Mouse (Mus musculus) erythroid progenitor cell, adult 5-6 weeks (primary cell): ENCODE results near the gene Fkbp1a. TPM values are rescaled to one million over a fixed set of nuclear protein-coding genes. Genes with fewer than 3 reads are reported as not detected.

Source experiments
- ATAC-seq: replicated peaks from 2 replicates; pipeline ENCODE4 v1.8.0; 2016; ENCODE audit warnings: moderate number of reproducible peaks, mild to moderate bottlenecking, moderate TSS enrichment, inconsistent platforms; ENCODE audit not compliant: poor library complexity, low FRiP score, severe bottlenecking
- total RNA-seq, 2 experiments: library from RNA; stranded (forward) in 1 of 2; stranded (reverse) in 1 of 2; fragments of 150-400 nt in 1 of 2; fragments of 186-747, 209-891 nt in 1 of 2; gene quantifications; 2 replicates each; pipeline versions ENCODE4 v1.2.3 to v1.2.4; 2015 to 2017; ENCODE audit warnings: low replicate concordance in 2 of 2

Fkbp1a gene
- 6.3 and 15.9 TPM in 2 replicates for total RNA-seq (2015; ENCODE audit: low replicate concordance)
- 1.7 and 2.1 TPM in 2 replicates for total RNA-seq (2017; ENCODE audit: low replicate concordance)

DNA sequence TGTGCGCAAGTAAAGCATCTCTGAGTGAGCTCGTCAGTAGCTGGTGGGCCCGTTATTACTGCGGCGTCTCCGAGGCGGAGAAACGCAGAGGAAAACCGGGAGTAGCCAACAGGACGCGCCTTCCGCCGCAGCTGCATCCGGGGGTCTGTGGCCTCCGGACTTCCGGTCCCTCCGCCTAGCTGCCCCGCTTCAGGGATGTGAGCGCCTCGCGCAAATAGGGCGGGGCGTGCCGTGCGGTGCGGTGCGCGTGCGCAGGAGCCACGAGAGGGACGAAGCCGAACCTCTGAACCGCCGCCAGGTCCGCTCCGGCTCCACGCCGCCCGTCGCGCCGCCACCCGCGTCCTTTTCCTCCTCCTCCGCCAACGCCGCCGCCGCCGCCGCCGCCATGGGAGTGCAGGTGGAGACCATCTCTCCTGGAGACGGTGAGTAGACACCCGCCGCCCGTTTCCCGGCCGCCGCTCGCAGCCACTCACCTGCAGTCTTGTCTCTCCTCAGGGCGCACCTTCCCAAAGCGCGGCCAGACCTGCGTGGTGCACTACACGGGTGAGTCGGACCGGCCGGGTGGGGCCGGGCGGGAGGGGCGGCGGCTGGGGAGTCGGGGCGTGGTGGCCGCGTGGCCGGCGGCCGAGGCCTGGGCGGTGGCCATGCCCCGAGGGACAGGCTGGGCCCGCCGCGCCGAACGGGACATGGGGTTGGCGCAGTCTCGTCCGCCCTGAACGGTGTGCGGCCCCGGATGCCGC, at the start of gene Fkbp1a:
Fkbp1a (plus strand) TSS at position 161 of the 740 bp plus-strand sequence.
- no peak for ATAC-seq

DNA sequence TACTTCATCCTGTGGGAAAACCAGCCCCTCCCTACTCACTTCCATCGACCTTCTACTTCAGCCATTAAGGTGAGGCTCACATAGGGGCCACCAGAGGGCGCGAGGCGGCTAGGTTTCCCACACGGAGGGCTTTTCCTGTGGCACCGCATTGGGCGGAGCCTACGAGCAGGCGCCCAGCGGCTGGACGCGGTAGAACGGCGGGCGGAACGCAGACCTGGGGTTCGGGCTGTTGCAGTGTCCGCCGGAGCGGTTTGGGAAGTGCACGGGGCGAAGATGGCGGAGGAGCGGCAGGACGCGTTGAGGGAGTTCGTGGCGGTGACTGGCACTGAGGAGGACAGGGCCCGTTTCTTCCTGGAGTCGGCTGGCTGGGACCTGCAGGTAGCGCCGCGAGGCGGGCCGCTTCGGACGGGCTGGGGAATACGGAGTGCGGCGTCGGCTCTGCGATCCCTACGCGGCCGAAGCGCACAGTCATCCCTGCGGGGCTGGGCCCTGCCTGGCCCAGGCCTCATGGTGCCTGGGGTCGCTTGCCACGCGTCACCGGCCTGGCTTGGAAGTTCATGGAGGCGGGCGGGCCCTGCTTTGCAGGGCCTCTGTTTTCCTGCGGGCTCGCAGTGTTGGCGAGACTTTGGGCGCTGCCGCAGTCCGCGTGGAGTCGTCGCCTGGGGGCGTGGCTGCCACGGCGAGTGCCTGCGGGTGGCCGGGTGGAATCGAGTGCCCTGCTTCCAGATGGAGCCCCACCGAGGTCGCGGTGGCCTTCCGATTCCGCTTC, 48.1 kb upstream of the Fkbp1a start, which contains the start of gene Nsfl1c:
Nsfl1c (plus strand) TSS at position 148 of the 769 bp plus-strand sequence.
- peak; percentile 99 for ATAC-seq

DNA sequence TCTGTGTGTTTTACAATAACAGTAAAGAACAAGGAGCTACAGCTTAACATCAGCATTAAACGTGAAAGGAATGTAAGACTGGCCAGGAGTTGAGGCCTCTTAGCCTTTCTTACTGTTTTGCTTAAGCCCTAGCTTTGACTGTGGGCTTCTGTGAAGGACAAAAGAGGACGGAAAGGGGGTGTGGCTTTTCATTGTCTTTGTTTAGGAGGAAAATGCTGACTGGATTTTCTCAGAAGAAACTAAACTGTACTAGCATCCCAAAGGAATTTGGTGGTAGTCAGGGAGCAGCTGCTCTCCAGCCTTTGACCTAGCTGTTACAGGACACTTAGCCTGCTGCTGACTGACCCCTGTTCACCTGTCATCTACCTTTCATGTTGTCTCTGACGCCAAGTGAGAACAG, 43.9 kb upstream of the Fkbp1a start:
- ATAC-seq = no peak

DNA sequence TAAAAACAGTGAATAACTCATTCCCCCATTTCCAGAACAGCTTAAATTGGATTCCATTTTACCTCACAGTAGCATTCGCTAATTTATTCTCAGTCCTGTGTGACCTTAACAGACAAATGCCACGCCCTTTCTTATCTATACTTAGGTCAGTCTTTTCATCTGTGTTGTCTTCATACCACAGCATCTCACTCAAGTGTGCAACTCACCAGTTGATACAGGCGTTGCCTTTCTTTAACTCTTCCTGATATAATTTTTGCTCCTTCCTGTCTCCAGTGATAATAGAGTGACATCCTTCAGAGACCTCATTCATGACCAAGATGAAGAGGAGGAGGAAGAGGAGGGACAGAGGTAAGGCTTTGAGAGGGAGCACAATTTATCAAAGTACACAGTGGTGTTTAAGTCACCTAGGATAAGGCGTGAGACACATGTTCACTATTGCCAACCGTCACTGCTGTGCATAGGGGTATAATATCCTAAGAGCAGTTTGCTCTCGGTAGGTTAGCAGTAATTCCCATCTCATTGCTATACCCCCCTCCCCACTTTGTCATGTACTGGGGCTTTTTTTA, 41.8 kb upstream of the Fkbp1a start:
- no peak for ATAC-seq

DNA sequence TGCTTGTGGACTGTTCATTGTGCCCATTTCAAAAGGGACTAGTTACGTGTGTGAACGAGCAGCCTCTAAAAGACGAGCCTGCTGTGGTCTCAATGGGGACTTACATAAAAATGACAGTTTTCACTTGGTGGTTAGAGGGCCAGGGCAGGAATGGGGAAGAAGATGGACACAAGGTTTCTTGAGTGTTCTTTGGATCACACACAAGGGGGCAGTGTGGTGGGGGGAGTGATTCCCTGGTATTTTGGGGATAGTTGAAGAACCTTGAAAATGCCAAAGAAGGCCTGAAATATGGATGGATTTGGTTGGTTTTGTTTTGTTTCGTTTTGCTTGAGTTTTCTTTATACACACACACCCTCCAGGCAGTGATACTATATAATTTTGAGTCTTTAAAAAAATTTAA, 38.1 kb upstream of the Fkbp1a start:
- no peak for ATAC-seq

DNA sequence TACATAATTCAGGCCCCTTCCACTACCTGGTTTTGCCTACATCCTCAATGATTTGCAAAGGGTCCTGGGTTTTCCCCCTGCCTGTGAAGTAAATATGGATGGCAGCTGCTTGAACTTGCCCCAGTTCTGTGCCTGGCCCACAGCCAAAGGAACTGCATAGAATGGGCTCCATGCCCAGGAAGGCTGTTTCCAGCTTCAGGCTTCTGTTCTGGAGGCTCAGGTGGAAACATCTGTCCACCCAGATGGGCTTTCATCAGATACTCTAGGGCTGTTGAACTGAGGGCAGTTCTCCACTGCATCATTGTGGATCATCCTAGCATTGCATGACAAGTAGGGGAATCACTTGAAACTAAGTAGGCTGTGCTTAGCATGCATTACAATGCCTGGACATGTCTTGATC, 30.1 kb upstream of the Fkbp1a start:
- no peak for ATAC-seq

DNA sequence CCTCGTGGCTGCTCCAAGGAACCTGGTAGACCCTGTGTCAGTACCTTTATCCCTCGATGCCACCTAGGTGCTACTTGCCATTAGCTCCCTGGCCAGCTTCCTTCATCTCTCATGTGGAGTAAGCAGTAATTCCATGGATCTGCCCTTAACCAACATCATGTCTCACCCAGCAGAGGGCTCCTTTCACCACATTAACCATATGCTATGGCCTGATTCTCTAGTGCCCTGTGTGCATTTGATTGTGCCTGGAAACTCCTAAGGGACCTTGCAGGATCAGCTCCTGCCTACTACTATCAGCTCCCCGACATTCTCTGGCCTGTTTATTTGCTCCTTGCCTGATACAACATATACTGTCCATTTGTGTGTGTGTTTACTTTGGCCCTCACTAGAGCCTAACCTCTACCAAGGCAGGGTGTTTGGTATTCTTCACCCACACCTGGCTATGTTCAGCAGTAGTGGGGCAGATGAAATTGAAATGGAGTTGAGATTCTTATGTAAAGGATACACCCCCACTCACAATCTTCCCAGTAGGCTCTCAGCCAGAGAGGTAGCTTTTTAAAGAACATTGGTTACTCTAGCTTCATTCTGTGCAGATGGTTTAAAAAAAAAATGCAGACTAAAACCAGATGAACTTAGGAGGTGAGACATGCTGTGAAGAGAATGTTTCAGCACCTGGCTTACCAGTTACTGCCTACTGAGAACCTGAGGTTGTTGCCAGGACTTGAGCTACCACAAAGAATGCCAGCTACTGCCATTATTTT, 28.6 kb upstream of the Fkbp1a start:
- no peak for ATAC-seq

DNA sequence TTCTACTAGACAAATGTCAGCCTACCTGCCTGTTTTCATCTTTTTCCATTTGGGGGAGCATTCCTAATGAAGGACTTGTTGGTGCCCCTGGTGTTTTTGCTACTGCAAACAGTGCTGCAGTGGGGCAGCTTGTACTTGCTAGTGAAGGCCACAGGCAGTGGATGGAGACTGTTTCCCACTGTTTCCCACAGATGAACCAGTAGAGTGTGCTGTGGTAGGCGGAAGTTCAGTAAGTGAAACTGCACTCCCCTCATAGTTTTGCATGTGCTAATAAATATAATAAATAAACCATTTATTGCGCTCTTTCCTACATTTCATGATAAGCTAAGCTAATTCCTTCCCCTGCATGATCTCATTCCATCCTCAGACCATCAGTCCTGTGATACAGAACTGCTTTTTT, 23.3 kb upstream of the Fkbp1a start:
- no peak for ATAC-seq

DNA sequence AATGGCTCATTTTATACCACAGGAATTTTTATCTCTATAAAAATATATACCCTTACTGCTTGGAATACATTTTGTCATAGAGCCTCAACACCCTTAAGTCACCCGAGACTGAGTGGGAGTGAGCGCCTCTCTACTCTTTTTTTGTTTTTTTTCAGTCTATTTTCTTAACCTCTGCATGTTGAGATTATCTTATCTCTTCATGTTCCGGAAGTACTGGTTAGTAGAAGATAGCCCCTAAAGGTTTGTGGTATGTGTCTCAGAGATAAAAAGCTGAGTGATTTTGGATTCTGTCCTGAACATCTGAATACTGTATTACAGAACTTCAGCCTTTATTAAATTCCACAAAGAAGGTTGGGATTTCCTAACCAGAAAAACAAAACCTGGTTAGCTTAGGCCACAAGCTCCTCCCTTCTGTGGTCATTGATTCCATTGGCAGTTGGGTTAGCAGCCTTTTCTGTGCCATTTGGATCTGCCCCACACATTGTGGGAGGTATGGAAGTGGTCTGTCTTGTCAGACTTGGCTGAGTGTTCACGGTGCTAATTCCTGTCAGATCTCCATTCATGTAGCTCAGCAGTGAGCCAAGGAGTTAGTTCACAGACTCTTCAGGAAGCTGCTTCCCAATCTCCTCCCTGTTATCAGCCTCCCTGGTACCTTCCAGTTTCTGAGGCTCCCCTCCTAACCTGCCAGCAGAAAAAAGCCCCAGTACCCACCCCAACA, 17.8 kb upstream of the Fkbp1a start:
- no peak for ATAC-seq

DNA sequence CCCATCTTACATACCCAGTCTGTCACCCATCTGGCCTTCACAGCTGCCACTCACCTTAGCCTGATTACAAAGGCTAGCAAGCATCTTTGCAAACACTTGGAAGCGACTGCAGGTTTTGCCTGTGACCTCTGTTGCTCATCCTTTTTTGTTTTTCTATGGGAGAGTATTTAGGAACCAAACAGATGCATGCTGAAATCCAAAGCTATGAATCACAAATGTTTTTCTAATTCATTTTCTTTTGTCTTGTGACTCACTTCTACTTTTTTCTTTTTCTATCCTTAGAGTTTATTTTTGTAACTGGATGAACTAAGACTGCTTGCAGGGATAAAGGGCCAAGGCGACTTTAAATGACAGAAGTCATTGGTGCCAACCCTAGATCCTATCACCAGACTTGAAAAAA, 16.8 kb upstream of the Fkbp1a start:
- ATAC-seq = no peak

DNA sequence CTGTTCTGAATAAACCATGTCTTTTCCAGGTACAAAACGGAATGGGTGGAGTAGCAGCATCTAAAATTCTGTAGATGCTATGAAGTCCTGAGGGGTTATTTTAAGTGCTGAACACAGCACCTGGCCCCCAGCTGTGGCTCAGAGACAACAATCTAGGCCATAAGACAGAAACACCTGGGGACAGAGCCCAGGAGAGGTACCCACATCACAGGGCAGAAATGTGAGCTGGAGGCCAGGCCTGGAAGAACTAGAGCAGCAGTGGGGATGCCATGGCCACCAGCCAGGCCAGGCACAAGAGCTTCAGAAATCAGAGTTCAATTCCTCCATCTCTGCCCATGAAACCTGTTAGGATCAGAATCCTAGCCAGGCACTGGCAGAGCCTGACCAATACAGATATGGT, 14.2 kb upstream of the Fkbp1a start:
- ATAC-seq = no peak

DNA sequence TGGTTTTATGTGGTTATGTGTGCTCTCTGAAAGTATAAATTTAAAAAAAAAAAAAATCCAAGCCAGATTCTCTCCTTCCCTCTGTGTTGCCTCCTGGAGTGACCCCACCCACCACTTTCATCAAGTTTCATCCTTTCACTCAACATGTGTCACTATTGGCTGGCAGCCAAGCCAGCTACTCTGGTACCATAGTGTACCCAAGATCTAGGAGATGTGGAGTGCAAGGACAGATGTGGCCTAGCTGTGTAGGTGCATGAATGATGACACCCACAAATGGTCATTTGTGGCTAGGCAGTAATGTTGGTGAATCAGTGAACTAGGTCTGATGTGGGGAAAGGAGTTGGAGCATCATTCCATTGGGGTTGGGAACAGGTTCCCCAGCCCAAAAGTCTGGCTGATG, 13.1 kb upstream of the Fkbp1a start:
- ATAC-seq = no peak

DNA sequence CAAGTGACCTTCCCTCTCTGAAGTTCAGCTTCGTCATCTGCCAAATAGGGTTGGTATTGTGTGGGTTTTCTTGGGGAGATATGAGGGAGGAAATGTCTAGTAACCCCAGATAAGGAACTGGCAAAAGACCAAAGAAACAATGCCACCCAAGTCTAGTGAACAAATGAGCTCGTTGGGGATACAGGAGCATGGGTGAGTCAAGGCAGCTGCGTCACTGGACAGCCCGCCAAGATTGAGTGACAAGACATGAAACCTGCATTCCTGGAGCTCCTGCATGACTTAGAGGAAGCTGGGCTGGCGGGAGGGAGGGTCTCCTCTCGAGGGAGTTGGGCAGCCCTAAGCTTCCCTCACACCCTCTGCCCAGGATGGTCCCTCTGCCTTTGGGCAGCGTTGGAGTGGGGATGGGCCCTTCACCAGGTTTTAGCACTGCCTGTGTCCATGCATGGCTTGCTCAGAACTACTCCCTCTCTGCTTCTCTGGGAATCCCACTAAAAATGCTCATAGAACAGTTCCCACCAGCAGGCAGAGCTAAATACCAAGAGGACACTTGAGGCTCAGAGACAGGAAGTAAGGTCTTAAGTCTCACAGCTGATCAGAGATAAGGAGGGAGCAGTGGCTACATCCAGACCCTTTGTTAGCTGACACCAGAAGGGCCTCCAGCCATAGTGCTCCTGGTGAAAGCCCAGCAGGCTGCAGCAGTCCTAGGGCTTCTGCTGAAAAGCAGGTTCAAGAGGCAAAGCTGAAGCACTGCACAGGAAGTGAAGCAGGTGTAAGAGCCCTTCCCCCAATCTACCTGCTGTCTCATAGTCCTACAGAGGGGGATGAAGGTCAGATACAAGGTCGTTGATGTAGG, 11.7 kb upstream of the Fkbp1a start:
- ATAC-seq = no peak

DNA sequence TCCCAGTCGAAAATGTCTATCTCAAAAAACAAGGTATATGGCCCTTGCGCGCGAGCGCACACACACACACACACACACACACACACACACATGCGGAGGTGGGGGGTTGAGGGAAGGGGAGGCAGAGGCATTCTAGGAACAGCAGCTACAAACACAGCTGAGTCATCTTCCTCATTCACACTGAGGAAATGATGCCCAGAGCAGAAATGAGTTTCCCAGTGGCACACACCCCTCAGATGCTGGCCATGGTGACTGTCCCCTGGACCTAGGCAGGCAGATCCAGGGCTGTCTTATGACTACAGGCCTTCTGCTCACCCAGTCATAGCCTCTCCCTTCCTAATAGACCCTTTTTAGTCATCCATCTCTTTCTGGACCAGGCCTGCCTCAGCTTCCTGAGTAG, 8.7 kb upstream of the Fkbp1a start:
- ATAC-seq = no peak

DNA sequence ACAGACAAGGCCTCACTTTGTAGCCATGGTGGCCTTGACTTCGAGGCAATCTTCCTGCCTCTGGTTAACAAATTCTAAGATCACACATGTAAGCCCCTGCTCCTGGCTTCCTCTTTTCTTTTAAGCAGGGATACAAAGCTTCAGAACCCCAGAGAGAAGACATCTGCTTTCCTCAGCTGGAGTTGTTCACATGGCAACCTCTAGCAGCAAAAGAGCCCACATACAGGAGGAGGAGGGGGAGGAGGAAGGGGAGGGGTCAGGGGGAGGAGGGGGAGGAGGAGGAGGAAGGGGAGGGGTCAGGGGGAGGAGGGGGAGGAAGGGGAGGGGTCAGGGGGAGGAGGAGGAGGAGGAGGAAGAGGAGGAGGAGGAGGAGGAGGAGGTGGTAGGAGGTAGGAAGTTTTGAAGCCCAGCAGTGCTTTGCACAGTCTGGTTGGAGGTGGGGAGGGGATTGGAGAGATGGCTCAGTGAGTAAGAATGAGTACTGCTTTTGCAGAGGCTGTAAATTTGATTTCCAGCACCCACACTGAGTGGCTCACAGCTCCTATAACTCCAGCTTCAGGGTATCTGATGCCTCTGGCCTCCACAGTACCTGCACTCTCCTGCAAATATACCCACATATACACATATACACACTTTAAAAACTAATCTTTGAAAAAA, 6.2 kb upstream of the Fkbp1a start:
- ATAC-seq = no peak

DNA sequence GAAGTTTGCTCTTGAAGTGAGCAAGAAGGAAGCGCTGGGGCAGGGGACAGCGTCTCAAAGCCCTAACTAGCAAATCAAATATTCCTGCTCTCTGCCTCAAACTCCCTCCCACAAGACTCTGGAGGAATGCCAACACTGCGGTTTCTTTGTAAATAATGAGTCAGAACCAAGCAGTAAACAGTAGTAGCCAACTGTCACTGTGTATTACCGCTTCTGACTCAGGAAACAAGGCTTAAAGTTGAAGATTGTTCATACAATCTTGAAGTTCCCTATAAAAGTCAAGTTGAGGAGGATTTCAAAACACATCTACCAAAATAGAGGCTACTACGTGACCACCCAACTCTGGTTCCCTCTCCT, 5.7 kb upstream of the Fkbp1a start:
- no peak for ATAC-seq

DNA sequence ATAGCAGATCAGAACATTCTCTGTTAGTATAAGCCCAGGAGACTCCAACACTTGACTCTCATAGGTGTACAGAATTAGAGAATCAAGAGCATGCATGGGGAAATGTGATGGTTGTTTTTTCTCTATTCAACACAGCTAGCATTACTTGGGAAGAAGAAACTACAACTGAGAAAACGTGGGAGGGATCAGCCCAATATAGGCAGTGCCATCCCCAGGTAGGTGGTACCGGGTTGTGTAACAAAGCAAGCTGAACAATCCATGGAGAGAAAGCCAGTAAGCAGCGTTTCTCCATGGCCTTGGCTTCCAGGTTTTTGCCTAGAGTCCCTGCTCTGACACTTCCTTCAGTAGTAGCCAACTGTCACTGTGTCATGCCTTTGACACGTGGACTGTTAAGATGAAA, 3.6 kb upstream of the Fkbp1a start:
- no peak for ATAC-seq
